Mouse (Mus musculus): ENCODE data around the gene Il1r2. TPM values are rescaled to one million over a fixed set of nuclear protein-coding genes. Genes with fewer than 3 reads are reported as not detected.

The Il1r2 gene
- polyA plus RNA-seq, 1 experiment, result 4.2 TPM

GRCm38 (mm10) chr1:40057351-40057750 lies 16.5 kb upstream of the Il1r2 start:
- TF ChIP-seq CTCF (IDR thresholded peaks at IDR 0.05; ENCODE audit: borderline replicate concordance, control insufficient read depth, extremely low read depth, insufficient read depth, low read length, poor library complexity) (no peak), POLR2A (IDR thresholded peaks at IDR 0.05; ENCODE audit: control insufficient read depth, extremely low read depth, insufficient read depth, low read length, poor library complexity) (no peak)
- Histone ChIP-seq H3K4me1 (replicated peaks; ENCODE audit: control insufficient read depth, insufficient read depth, low read length) (peaks cover 4% of the 10 kb centered on the region; the same call in 1 of the 2 replicates), H3K27ac (ENCODE audit: control insufficient read depth, insufficient read depth, low read length) (no peak overlapping the region), H3K4me3 (ENCODE audit: control insufficient read depth, insufficient read depth, low read length) (no peak overlapping the region), H3K36me3 (ENCODE audit: control insufficient read depth, insufficient read depth, low read length) (no peaks in the 10 kb centered on the region), H3K27me3 (ENCODE audit: control insufficient read depth, insufficient read depth, low read length) (no peaks in the 10 kb centered on the region)
- 89% methylated on average over 5 of the region's 5 CpGs for WGBS
- DNase-seq, result no peak

GRCm38 (mm10) chr1:40058013-40058412 lies 15.9 kb upstream of the Il1r2 start:
- 93% methylated on average over 11 of the region's 11 CpGs for WGBS
- H3K4me3 ChIP-seq (ENCODE audit: control insufficient read depth, insufficient read depth, low read length), result no peak overlapping the region

GRCm38 (mm10) chr1:40059122-40059774 lies 14.6 kb upstream of the Il1r2 start:
- WGBS, result 25% methylated on average over 4 of the region's 4 CpGs
- peaks cover 4% of the 10 kb centered on the region; the same call in 1 of the 2 replicates for H3K4me1 ChIP-seq (replicated peaks; ENCODE audit: control insufficient read depth, insufficient read depth, low read length)
- no peaks in the 10 kb centered on the region for H3K27me3 ChIP-seq (ENCODE audit: control insufficient read depth, insufficient read depth, low read length)
- TF ChIP-seq POLR2A (IDR thresholded peaks at IDR 0.05; ENCODE audit: control insufficient read depth, extremely low read depth, insufficient read depth, low read length, poor library complexity), result no peak
- TF ChIP-seq CTCF (IDR thresholded peaks at IDR 0.05; ENCODE audit: borderline replicate concordance, control insufficient read depth, extremely low read depth, insufficient read depth, low read length, poor library complexity), result no peak
- H3K27ac ChIP-seq (ENCODE audit: control insufficient read depth, insufficient read depth, low read length), result no peak overlapping the region
- no peak overlapping the region for H3K4me3 ChIP-seq (ENCODE audit: control insufficient read depth, insufficient read depth, low read length)
- no peak for DNase-seq
- no peaks in the 10 kb centered on the region for H3K36me3 ChIP-seq (ENCODE audit: control insufficient read depth, insufficient read depth, low read length)

More at GRCm38 (mm10) chr1:40058013-40058412, 15.9 kb upstream of the Il1r2 start:
- H3K4me1 ChIP-seq (replicated peaks; ENCODE audit: control insufficient read depth, insufficient read depth, low read length), result peaks cover 4% of the 10 kb centered on the region; the same call in 1 of the 2 replicates
- no peaks in the 10 kb centered on the region for H3K27me3 ChIP-seq (ENCODE audit: control insufficient read depth, insufficient read depth, low read length)
- no peak for DNase-seq
- H3K36me3 ChIP-seq (ENCODE audit: control insufficient read depth, insufficient read depth, low read length), result no peaks in the 10 kb centered on the region
- no peak for TF ChIP-seq CTCF (IDR thresholded peaks at IDR 0.05; ENCODE audit: borderline replicate concordance, control insufficient read depth, extremely low read depth, insufficient read depth, low read length, poor library complexity)
- TF ChIP-seq POLR2A (IDR thresholded peaks at IDR 0.05; ENCODE audit: control insufficient read depth, extremely low read depth, insufficient read depth, low read length, poor library complexity), result no peak
- H3K27ac ChIP-seq (ENCODE audit: control insufficient read depth, insufficient read depth, low read length), result no peak overlapping the region

- 92% methylated on average over 9 of the region's 9 CpGs for WGBS
- no peak for TF ChIP-seq CTCF (IDR thresholded peaks at IDR 0.05; ENCODE audit: borderline replicate concordance, control insufficient read depth, extremely low read depth, insufficient read depth, low read length, poor library complexity)
- no peak for TF ChIP-seq POLR2A (IDR thresholded peaks at IDR 0.05; ENCODE audit: control insufficient read depth, extremely low read depth, insufficient read depth, low read length, poor library complexity)
These were observed 12.5 kb upstream of the Il1r2 start for GRCm38 (mm10) chr1:40061359-40061758.

GRCm38 (mm10) chr1:40063409-40063808 lies 10.5 kb upstream of the Il1r2 start:
- TF ChIP-seq POLR2A (IDR thresholded peaks at IDR 0.05; ENCODE audit: control insufficient read depth, extremely low read depth, insufficient read depth, low read length, poor library complexity), result no peak
- TF ChIP-seq CTCF (IDR thresholded peaks at IDR 0.05; ENCODE audit: borderline replicate concordance, control insufficient read depth, extremely low read depth, insufficient read depth, low read length, poor library complexity), result no peak

More at GRCm38 (mm10) chr1:40061359-40061758, 12.5 kb upstream of the Il1r2 start:
- peaks cover 4% of the 10 kb centered on the region; the same call in 1 of the 2 replicates for H3K4me1 ChIP-seq (replicated peaks; ENCODE audit: control insufficient read depth, insufficient read depth, low read length)
- no peaks in the 10 kb centered on the region for H3K36me3 ChIP-seq (ENCODE audit: control insufficient read depth, insufficient read depth, low read length)
- DNase-seq, result no peak
- no peaks in the 10 kb centered on the region for H3K27me3 ChIP-seq (ENCODE audit: control insufficient read depth, insufficient read depth, low read length)
- no peak overlapping the region for H3K4me3 ChIP-seq (ENCODE audit: control insufficient read depth, insufficient read depth, low read length)
- H3K27ac ChIP-seq (ENCODE audit: control insufficient read depth, insufficient read depth, low read length), result no peak overlapping the region

GRCm38 (mm10) chr1:40064508-40064907 lies 9.4 kb upstream of the Il1r2 start:
- TF ChIP-seq POLR2A (IDR thresholded peaks at IDR 0.05; ENCODE audit: control insufficient read depth, extremely low read depth, insufficient read depth, low read length, poor library complexity) (no peak), CTCF (IDR thresholded peaks at IDR 0.05; ENCODE audit: borderline replicate concordance, control insufficient read depth, extremely low read depth, insufficient read depth, low read length, poor library complexity) (no peak)
- Histone ChIP-seq H3K36me3 (ENCODE audit: control insufficient read depth, insufficient read depth, low read length) (no peaks in the 10 kb centered on the region), H3K27me3 (ENCODE audit: control insufficient read depth, insufficient read depth, low read length) (no peaks in the 10 kb centered on the region), H3K27ac (ENCODE audit: control insufficient read depth, insufficient read depth, low read length) (no peak overlapping the region), H3K4me1 (replicated peaks; ENCODE audit: control insufficient read depth, insufficient read depth, low read length) (no peaks in the 10 kb centered on the region), H3K4me3 (ENCODE audit: control insufficient read depth, insufficient read depth, low read length) (no peak overlapping the region)
- 55% methylated on average over 8 of the region's 8 CpGs for whole genome bisulfite sequencing
- no peak for DNase-seq

More at GRCm38 (mm10) chr1:40063409-40063808, 10.5 kb upstream of the Il1r2 start:
- Histone ChIP-seq H3K4me3 (ENCODE audit: control insufficient read depth, insufficient read depth, low read length) (no peak overlapping the region), H3K36me3 (ENCODE audit: control insufficient read depth, insufficient read depth, low read length) (no peaks in the 10 kb centered on the region), H3K27ac (ENCODE audit: control insufficient read depth, insufficient read depth, low read length) (no peak overlapping the region), H3K27me3 (ENCODE audit: control insufficient read depth, insufficient read depth, low read length) (no peaks in the 10 kb centered on the region), H3K4me1 (replicated peaks; ENCODE audit: control insufficient read depth, insufficient read depth, low read length) (peaks cover 4% of the 10 kb centered on the region; the same call in 1 of the 2 replicates)
- DNase-seq, result no peak
- 90% methylated on average over 4 of the region's 4 CpGs for WGBS
